Mouse (Mus musculus) bone marrow macrophage, adult 2 months (primary cell): ENCODE data around the gene Bmx. TPM values are rescaled to one million over a fixed set of nuclear protein-coding genes. Genes with fewer than 3 reads are reported as not detected.

Source experiments
- H3K27ac ChIP-seq: 2 replicates; pipeline ENCODE4 v1.5.1; 2012; ENCODE audit warnings: low read depth, low read length; ENCODE audit not compliant: insufficient read depth
- H3K4me1 ChIP-seq: 2 replicates; pipeline ENCODE4 v1.6.1; 2012; ENCODE audit warnings: low read length; ENCODE audit not compliant: control insufficient read depth, insufficient read depth
- H3K4me3 ChIP-seq: 2 replicates; pipeline ENCODE4 v1.5.1; 2012; ENCODE audit warnings: mild to moderate bottlenecking, low read length, moderate library complexity; ENCODE audit not compliant: insufficient read depth
- CTCF ChIP-seq: IDR thresholded peaks from 2 replicates; pipeline ENCODE4 v1.5.1; 2012; ENCODE audit warnings: low read depth, mild to moderate bottlenecking, low read length, moderate library complexity
- POLR2A ChIP-seq: IDR thresholded peaks from 2 replicates; pipeline ENCODE4 v1.6.1; 2012; ENCODE audit warnings: mild to moderate bottlenecking, low read depth, low read length, borderline replicate concordance
- polyA plus RNA-seq: library from polyadenylated mRNA; stranded (reverse); fragments of >200 nt; gene quantifications from 2 replicates; pipeline ENCODE4 v1.2.4, GENCODE M21; 2012; ENCODE audit not compliant: missing spikeins, insufficient read depth, insufficient read length

Gene Bmx
- polyA plus RNA-seq, 1 experiment, result 0.19 TPM

GRCm38 (mm10) chrX:164179746-164180145 is 78.2 kb downstream of the Bmx start:
- H3K27ac ChIP-seq, result no peak overlapping the region
- no peaks in the 10 kb centered on the region for H3K4me1 ChIP-seq
- H3K4me3 ChIP-seq, result no peak overlapping the region
- TF ChIP-seq CTCF (no peak), POLR2A (no peak)

GRCm38 (mm10) chrX:164178856-164179255 is 79.1 kb downstream of the Bmx start:
- H3K4me3 ChIP-seq, result no peak overlapping the region

GRCm38 (mm10) chrX:164175780-164176179 is 82.2 kb downstream of the Bmx start:
- Histone ChIP-seq H3K4me3 (no peak overlapping the region), H3K27ac (no peak overlapping the region), H3K4me1 (no peaks in the 10 kb centered on the region)
- no peak for TF ChIP-seq POLR2A
- TF ChIP-seq CTCF, result no peak

More at GRCm38 (mm10) chrX:164178856-164179255, 79.1 kb downstream of the Bmx start:
- Histone ChIP-seq H3K4me1 (no peaks in the 10 kb centered on the region), H3K27ac (no peak overlapping the region)
- TF ChIP-seq POLR2A (no peak), CTCF (no peak)

GRCm38 (mm10) chrX:164175311-164175710 is 82.7 kb downstream of the Bmx start:
- no peak overlapping the region for H3K4me3 ChIP-seq
- TF ChIP-seq CTCF (no peak), POLR2A (no peak)
- no peak overlapping the region for H3K27ac ChIP-seq
- H3K4me1 ChIP-seq, result no peaks in the 10 kb centered on the region

GRCm38 (mm10) chrX:164173880-164174279 is 84.1 kb downstream of the Bmx start:
- Histone ChIP-seq H3K4me3 (no peak overlapping the region), H3K4me1 (no peaks in the 10 kb centered on the region), H3K27ac (no peak overlapping the region)
- TF ChIP-seq CTCF (no peak), POLR2A (no peak)

- TF ChIP-seq CTCF (no peak), POLR2A (no peak)
Measured at GRCm38 (mm10) chrX:164171034-164171433, 87.0 kb downstream of the Bmx start.

GRCm38 (mm10) chrX:164164681-164165080 is 93.3 kb downstream of the Bmx start:
- Histone ChIP-seq H3K4me3 (no peak overlapping the region), H3K4me1 (no peaks in the 10 kb centered on the region), H3K27ac (no peak overlapping the region)
- no peak for TF ChIP-seq POLR2A
- no peak for TF ChIP-seq CTCF

More at GRCm38 (mm10) chrX:164171034-164171433, 87.0 kb downstream of the Bmx start:
- no peak overlapping the region for H3K4me3 ChIP-seq
- H3K27ac ChIP-seq, result no peak overlapping the region
- H3K4me1 ChIP-seq, result no peaks in the 10 kb centered on the region

- Histone ChIP-seq H3K4me1 (no peaks in the 10 kb centered on the region), H3K4me3 (no peak overlapping the region), H3K27ac (no peak overlapping the region)
- no peak for TF ChIP-seq POLR2A
Measured at GRCm38 (mm10) chrX:164154594-164154993, 103.4 kb downstream of the Bmx start.

GRCm38 (mm10) chrX:164153606-164154005 is 104.4 kb downstream of the Bmx start:
- H3K4me1 ChIP-seq, result no peaks in the 10 kb centered on the region
- H3K4me3 ChIP-seq, result no peak overlapping the region
- H3K27ac ChIP-seq, result no peak overlapping the region
- TF ChIP-seq CTCF, result no peak
- TF ChIP-seq POLR2A, result no peak

GRCm38 (mm10) chrX:164152703-164153102 is 105.3 kb downstream of the Bmx start:
- H3K4me1 ChIP-seq, result no peaks in the 10 kb centered on the region
- no peak overlapping the region for H3K27ac ChIP-seq
- no peak overlapping the region for H3K4me3 ChIP-seq
- no peak for TF ChIP-seq POLR2A
- no peak for TF ChIP-seq CTCF

GRCm38 (mm10) chrX:164145463-164146250 is 112.3 kb downstream of the Bmx start:
- TF ChIP-seq CTCF (no peak), POLR2A (no peak)
- no peak overlapping the region for H3K4me3 ChIP-seq
- H3K27ac ChIP-seq, result no peak overlapping the region
- H3K4me1 ChIP-seq, result no peaks in the 10 kb centered on the region

Other genes with a start within 250 kb of the Bmx start
- 5.1 and 5.5 TPM in 2 replicates for gene Car5b, start 230.2 kb downstream of the Bmx start, polyA plus RNA-seq
- gene Siah1b, start 181.7 kb downstream of the Bmx start, polyA plus RNA-seq, result 3.3 and 4.7 TPM in 2 replicates
- not detected in 2 replicates for gene Cltrn, start 169.4 kb downstream of the Bmx start, polyA plus RNA-seq
- not detected in 2 replicates for gene Ace2, start 118.9 kb downstream of the Bmx start, polyA plus RNA-seq
- 8.0 and 10.1 TPM in 2 replicates for gene Pir, start 11.2 kb upstream of the Bmx start, polyA plus RNA-seq
- 0.27 TPM in 1 of 2 replicates, not detected in the other for gene Vegfd, start 115.2 kb upstream of the Bmx start, polyA plus RNA-seq
- 5.8 and 6.2 TPM in 2 replicates for gene Piga, start 161.6 kb upstream of the Bmx start, polyA plus RNA-seq
- gene Asb11, start 178.8 kb upstream of the Bmx start, polyA plus RNA-seq, result not detected in 2 replicates
- gene Asb9, start 248.1 kb upstream of the Bmx start, polyA plus RNA-seq, result not detected in 2 replicates